Mouse (Mus musculus): ENCODE data around the gene Noc3l. TPM values are rescaled to one million over a fixed set of nuclear protein-coding genes. Genes with fewer than 3 reads are reported as not detected.

The Noc3l gene
- 7.8 and 8.0 TPM in 2 replicates for polyA plus RNA-seq (2015; fragmentation: Nextera tagmentation; extraction: Ambion mirVana)

DNA sequence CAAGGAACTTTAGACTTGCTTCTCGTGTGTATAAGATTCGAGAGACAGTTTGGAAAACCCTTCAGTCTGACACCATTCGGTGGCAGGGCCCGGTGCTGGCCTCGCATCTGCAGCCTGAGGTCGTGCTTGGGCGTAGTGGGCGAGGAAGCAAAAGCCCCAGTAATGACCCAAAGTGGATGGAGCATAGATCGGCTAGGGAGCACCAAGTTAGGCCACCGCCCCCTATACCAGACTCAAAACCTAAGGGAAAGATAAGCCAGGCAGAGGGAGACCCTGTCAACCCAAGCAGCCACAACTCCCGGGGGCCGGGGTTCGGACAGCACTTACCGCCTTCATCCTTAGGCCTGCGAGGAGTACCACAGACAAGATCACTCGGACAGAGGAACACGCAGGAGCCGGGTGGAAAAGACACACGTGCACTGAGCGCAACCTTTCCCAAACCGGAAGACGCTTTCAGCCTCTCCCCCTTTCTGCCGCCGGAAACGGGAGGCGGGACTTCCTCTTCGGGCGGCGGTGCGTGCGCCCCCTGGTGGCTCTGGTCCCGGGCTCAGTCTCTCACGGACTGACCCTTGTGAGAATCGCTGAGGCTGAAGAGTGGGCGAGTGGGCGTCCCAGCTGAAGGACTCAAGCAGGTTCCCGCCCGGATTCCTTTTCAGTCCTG lies at the start of gene Noc3l:
Gene Noc3l (minus strand): TSS at position 472 of the 661 bp plus-strand sequence.
- Histone ChIP-seq H3K9ac (replicated peaks; ENCODE audit: low read length) (peak within 1 kb of the TSS; percentile 79), H3K4me1 (ENCODE audit: insufficient read depth, low read length) (peaks cover 13% of the 10 kb centered on the region), H3K27me3 (ENCODE audit: insufficient read depth, low read length) (no peaks in the 10 kb centered on the region), H3K4me3 (ENCODE audit: low read length) (peak within 1 kb of the TSS; percentile 92), H3K36me3 (ENCODE audit: insufficient read depth, low read length) (peaks cover 18% of the 10 kb centered on the region), H3K27ac (ENCODE audit: low read length) (peak within 1 kb of the TSS; percentile 46; the same call in 1 of the 2 replicates), H3K4me2 (replicated peaks; ENCODE audit: low read depth, low read length) (peak within 1 kb of the TSS; percentile 72), H3K9me3 (ENCODE audit: low read length) (no peaks in the 10 kb centered on the region)
- peak; percentile 98 for ATAC-seq (ENCODE audit: low FRiP score, low TSS enrichment)
- under 1% methylated on average over 38 of the region's 38 CpGs for WGBS

DNA sequence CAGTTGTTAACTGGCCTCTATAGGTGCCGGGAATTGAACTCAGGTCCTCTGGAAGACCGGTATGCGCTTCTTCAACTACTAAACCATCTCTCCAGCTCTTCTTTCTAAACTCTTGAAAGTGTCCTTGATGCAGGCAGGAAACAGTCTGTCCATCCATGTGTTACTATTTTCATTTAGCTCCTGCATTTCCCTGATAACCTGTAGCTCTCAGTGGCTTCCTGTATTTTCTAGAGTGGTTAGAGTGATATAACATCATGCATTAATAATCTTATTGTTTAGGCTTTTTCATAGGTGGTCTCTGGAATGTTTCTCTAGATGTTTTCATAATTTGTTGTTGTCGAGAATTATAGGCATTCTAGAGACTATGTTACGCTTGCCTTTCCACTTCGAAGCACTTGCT lies 43.5 kb upstream of the Noc3l start:
- no peaks in the 10 kb centered on the region for H3K27me3 ChIP-seq (ENCODE audit: insufficient read depth, low read length)
- no peaks in the 10 kb centered on the region for H3K4me1 ChIP-seq (ENCODE audit: insufficient read depth, low read length)
- H3K9me3 ChIP-seq (ENCODE audit: low read length): no peaks in the 10 kb centered on the region
- 92% methylated on average over 6 of the region's 6 CpGs for WGBS
- ATAC-seq (ENCODE audit: low FRiP score, low TSS enrichment): no peak
- H3K4me2 ChIP-seq (replicated peaks; ENCODE audit: low read depth, low read length): no peak overlapping the region
- H3K4me3 ChIP-seq (ENCODE audit: low read length): no peak overlapping the region
- H3K27ac ChIP-seq (ENCODE audit: low read length): no peak overlapping the region
- H3K9ac ChIP-seq (replicated peaks; ENCODE audit: low read length): no peak overlapping the region
- no peaks in the 10 kb centered on the region for H3K36me3 ChIP-seq (ENCODE audit: insufficient read depth, low read length)

DNA sequence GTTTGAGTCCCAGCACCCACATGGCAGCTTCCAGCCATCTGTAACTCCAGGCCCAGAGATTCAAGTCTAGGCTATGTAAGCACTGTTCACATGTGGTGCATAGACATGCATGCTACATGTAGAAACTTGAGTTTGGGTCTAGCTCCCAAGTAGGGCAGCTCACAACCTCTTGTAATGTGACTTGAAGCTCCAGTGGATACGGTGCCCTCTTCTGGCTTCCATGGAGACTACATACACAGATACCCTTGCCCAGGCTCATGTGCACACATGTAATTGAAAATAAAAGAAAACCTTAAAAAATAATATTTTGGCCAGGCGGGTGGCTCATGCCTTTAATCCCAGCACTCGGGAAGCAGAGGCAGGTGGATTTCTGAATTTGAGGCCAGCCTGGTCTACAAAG lies 39.2 kb upstream of the Noc3l start:
- no peaks in the 10 kb centered on the region for H3K27me3 ChIP-seq (ENCODE audit: insufficient read depth, low read length)
- H3K4me2 ChIP-seq (replicated peaks; ENCODE audit: low read depth, low read length): no peak overlapping the region
- no peak overlapping the region for H3K4me3 ChIP-seq (ENCODE audit: low read length)
- no peaks in the 10 kb centered on the region for H3K9me3 ChIP-seq (ENCODE audit: low read length)
- ATAC-seq (ENCODE audit: low FRiP score, low TSS enrichment): no peak
- no peaks in the 10 kb centered on the region for H3K36me3 ChIP-seq (ENCODE audit: insufficient read depth, low read length)
- no peak overlapping the region for H3K9ac ChIP-seq (replicated peaks; ENCODE audit: low read length)
- WGBS: 95% methylated on average over 3 of the region's 3 CpGs
- no peaks in the 10 kb centered on the region for H3K4me1 ChIP-seq (ENCODE audit: insufficient read depth, low read length)
- no peak overlapping the region for H3K27ac ChIP-seq (ENCODE audit: low read length)

DNA sequence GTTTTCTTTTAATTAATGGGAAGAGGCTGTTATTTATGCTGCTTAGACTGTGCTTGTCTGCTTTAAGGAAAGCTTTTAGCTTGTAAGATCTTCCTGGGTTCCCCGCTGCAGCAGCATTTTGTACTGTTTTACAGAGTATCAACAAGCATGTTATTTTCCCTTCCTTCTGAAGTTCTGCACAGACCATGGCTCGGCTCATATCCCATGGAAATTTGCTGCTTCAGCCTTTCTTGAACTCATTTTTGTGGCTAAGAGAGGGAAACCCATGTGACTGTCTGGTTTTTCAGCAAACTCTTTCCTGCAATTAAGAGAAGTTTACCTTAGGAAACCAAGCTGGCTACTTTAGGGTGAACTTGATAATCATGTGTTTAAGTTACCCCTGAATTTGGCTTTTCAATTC lies 27.3 kb upstream of the Noc3l start:
- Histone ChIP-seq H3K4me2 (replicated peaks; ENCODE audit: low read depth, low read length) (no peak overlapping the region), H3K9ac (replicated peaks; ENCODE audit: low read length) (no peak overlapping the region), H3K4me3 (ENCODE audit: low read length) (no peak overlapping the region), H3K27ac (ENCODE audit: low read length) (no peak overlapping the region), H3K4me1 (ENCODE audit: insufficient read depth, low read length) (no peaks in the 10 kb centered on the region), H3K27me3 (ENCODE audit: insufficient read depth, low read length) (no peaks in the 10 kb centered on the region), H3K9me3 (ENCODE audit: low read length) (no peaks in the 10 kb centered on the region), H3K36me3 (ENCODE audit: insufficient read depth, low read length) (no peaks in the 10 kb centered on the region)
- no peak for ATAC-seq (ENCODE audit: low FRiP score, low TSS enrichment)
- WGBS: 72% methylated on average over 2 of the region's 2 CpGs

DNA sequence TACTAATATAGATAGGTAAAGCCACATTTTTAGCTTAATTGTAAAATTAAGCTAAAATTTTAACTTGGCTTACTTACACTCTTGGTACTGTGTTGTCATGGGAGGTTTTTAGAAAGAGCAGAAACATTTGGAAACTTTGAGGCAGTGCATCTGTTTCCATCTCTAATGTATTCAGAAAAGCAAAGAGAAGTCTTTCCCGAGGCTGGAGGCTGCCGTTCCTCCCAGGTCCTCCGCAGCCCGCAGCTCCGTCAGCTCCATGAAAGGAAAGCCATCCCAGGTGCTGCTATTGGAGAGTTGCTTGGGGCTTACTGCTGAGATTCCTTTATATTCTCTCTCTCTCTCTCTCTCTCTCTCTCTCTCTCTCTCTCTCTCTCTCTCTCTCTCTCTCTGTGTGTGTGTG lies 25.8 kb upstream of the Noc3l start:
- Histone ChIP-seq H3K27me3 (ENCODE audit: insufficient read depth, low read length) (no peaks in the 10 kb centered on the region), H3K4me1 (ENCODE audit: insufficient read depth, low read length) (no peaks in the 10 kb centered on the region), H3K4me3 (ENCODE audit: low read length) (no peak overlapping the region), H3K9me3 (ENCODE audit: low read length) (no peaks in the 10 kb centered on the region), H3K36me3 (ENCODE audit: insufficient read depth, low read length) (no peaks in the 10 kb centered on the region), H3K4me2 (replicated peaks; ENCODE audit: low read depth, low read length) (no peak overlapping the region), H3K9ac (replicated peaks; ENCODE audit: low read length) (no peak overlapping the region), H3K27ac (ENCODE audit: low read length) (no peak overlapping the region)
- no peak for ATAC-seq (ENCODE audit: low FRiP score, low TSS enrichment)
- WGBS: 81% methylated on average over 5 of the region's 5 CpGs

DNA sequence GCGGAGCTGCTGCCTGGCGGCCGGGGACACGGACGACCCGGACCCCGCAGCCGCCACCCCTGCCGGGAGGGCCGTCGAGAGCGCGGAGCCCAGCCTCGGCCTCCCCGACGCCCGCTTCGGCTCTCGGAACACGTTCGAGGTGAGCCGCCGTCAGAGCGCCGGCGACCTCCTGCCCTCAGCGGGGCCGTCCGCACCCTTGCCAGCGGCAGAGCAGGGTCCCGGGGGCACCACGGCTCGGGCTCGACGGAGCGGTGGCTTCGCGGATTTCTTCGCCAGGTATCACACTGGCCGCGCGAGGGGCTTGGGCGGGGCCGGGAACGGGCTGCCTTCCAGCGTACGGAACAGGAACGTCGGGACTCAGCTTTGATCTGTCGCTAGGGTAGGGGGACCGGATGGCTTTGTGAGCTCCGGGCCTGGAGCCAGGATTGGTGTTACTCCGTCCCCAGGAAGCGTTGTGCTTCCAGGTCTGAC lies 18.2 kb upstream of the Noc3l start:
- H3K36me3 ChIP-seq (ENCODE audit: insufficient read depth, low read length): no peaks in the 10 kb centered on the region
- H3K27me3 ChIP-seq (ENCODE audit: insufficient read depth, low read length): no peaks in the 10 kb centered on the region
- H3K27ac ChIP-seq (ENCODE audit: low read length): peak overlapping the region; percentile 81
- peak; percentile 72 for ATAC-seq (ENCODE audit: low FRiP score, low TSS enrichment)
- H3K9ac ChIP-seq (replicated peaks; ENCODE audit: low read length): peak overlapping the region; percentile 75
- 0% methylated on average over 54 of the region's 54 CpGs for WGBS
- no peaks in the 10 kb centered on the region for H3K9me3 ChIP-seq (ENCODE audit: low read length)
- peaks cover 3% of the 10 kb centered on the region for H3K4me1 ChIP-seq (ENCODE audit: insufficient read depth, low read length)
- H3K4me2 ChIP-seq (replicated peaks; ENCODE audit: low read depth, low read length): peak overlapping the region; percentile 75
- H3K4me3 ChIP-seq (ENCODE audit: low read length): peak overlapping the region; percentile 82

DNA sequence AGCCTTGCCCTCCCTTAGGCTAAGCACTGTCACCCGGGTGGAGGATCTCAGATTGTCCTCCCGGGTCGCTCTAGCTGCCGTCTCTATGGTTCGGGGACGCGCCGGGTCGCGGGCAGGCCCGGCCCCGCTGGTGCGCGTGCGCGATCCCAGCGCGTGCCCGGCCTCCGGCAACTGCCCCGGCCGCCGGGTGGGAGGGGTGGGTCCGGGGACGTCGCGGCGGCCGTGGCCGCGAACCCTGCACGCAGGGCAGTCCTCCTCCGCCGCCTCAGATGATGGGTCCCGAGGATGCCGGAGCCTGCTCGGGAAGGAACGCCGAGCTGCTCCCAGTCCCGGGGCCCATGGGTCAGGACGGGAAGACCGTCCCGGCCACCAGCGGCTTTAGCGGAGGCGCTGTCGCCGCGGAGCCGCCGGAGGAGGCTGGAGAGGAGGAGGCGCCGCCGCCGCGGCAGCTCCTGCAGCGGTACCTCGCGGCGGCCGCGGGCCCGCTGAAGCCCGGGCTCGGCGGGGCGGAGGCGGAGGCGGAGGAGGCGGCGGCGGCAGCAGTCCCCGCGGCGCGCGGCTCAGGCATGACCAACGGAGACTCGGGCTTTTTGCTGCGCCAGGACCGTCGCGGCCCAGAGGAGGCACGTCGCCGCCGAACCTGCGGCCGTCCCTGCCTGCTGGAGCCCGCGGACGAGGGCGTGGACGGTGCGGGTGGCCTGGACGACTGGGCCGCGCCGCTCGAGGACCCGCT lies 17.6 kb upstream of the Noc3l start, which contains the start of gene Tbc1d12:
Gene Tbc1d12 (plus strand): TSS at position 142 of the 733 bp plus-strand sequence.
- Histone ChIP-seq H3K36me3 (ENCODE audit: insufficient read depth, low read length) (no peaks in the 10 kb centered on the region), H3K9me3 (ENCODE audit: low read length) (no peaks in the 10 kb centered on the region), H3K4me3 (ENCODE audit: low read length) (peak within 1 kb of the TSS; percentile 82), H3K4me1 (ENCODE audit: insufficient read depth, low read length) (peaks cover 3% of the 10 kb centered on the region), H3K4me2 (replicated peaks; ENCODE audit: low read depth, low read length) (peak within 1 kb of the TSS; percentile 75), H3K9ac (replicated peaks; ENCODE audit: low read length) (peak within 1 kb of the TSS; percentile 75), H3K27ac (ENCODE audit: low read length) (peak within 1 kb of the TSS; percentile 81), H3K27me3 (ENCODE audit: insufficient read depth, low read length) (no peaks in the 10 kb centered on the region)
- WGBS: under 1% methylated on average over 92 of the region's 101 CpGs
- ATAC-seq (ENCODE audit: low FRiP score, low TSS enrichment): peak; percentile 94

DNA sequence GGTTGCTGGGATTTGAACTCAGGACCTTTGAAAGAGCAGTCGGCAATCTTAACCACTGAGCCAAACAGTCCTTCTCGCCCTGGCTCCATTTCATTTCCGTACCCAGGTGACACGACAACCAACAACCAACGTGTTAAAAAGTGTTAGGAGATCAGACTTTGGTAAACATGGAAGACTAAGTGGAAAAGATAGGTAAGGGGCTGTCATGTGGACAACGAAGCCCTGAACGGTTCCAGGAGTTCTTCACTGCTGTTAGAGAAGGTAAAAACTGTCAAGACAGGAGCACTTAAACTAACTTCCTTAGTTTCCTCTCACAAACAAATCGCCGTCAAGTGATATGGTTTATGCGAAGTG lies 17.0 kb upstream of the Noc3l start:
- Histone ChIP-seq H3K36me3 (ENCODE audit: insufficient read depth, low read length) (no peaks in the 10 kb centered on the region), H3K9me3 (ENCODE audit: low read length) (no peaks in the 10 kb centered on the region), H3K4me2 (replicated peaks; ENCODE audit: low read depth, low read length) (peak overlapping the region; percentile 75), H3K4me1 (ENCODE audit: insufficient read depth, low read length) (peaks cover 3% of the 10 kb centered on the region), H3K9ac (replicated peaks; ENCODE audit: low read length) (peak overlapping the region; percentile 75), H3K4me3 (ENCODE audit: low read length) (peak overlapping the region; percentile 82), H3K27me3 (ENCODE audit: insufficient read depth, low read length) (no peaks in the 10 kb centered on the region), H3K27ac (ENCODE audit: low read length) (0 out of 2 replicates have a peak overlapping the region, but pooled peaks have one; percentile 2)
- ATAC-seq (ENCODE audit: low FRiP score, low TSS enrichment): no peak
- WGBS: 22% methylated on average over 10 of the region's 10 CpGs

DNA sequence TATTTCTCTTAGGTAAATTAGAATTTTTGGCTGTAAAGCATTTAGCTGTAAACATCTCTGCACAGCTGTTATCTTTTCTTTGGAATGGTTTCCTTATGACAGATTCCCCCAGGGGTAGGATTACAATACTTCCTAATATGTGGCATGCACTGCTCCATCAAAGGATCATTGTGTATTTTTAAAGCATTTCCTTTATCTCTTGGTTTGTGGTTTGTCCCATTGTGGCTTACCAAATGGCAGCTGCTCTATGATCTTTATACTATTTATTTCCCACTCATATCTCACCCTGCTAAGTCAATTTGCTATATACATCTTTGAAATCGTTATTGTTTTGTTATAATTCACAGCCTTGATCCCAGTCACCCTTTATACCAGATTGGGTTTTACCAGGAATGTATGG lies 14.2 kb upstream of the Noc3l start:
- no peaks in the 10 kb centered on the region for H3K9me3 ChIP-seq (ENCODE audit: low read length)
- H3K4me3 ChIP-seq (ENCODE audit: low read length): no peak overlapping the region
- 69% methylated on average over 1 of the region's 1 CpGs for WGBS
- H3K4me2 ChIP-seq (replicated peaks; ENCODE audit: low read depth, low read length): no peak overlapping the region
- no peaks in the 10 kb centered on the region for H3K36me3 ChIP-seq (ENCODE audit: insufficient read depth, low read length)
- H3K9ac ChIP-seq (replicated peaks; ENCODE audit: low read length): no peak overlapping the region
- H3K27me3 ChIP-seq (ENCODE audit: insufficient read depth, low read length): no peaks in the 10 kb centered on the region
- no peak overlapping the region for H3K27ac ChIP-seq (ENCODE audit: low read length)
- no peak for ATAC-seq (ENCODE audit: low FRiP score, low TSS enrichment)
- peaks cover 3% of the 10 kb centered on the region for H3K4me1 ChIP-seq (ENCODE audit: insufficient read depth, low read length)
